Mouse (Mus musculus): ENCODE measurements at regions not wholly inside any gene's neighbourhood (a gene's known extent, or its start where the extent isn't known, plus 50 kb on each side); places are given as distances from the start of the nearest gene placed in this dataset.
A peak's percentile ranks its signal among the peaks of the same experiment; 100 is the strongest.

- H3K36me3 ChIP-seq (ENCODE audit: control insufficient read depth, insufficient read depth), result no peaks in the 10 kb centered on the region
- H3K9me3 ChIP-seq (ENCODE audit: control insufficient read depth), result no peaks in the 10 kb centered on the region
- no peak overlapping the region for H3K4me2 ChIP-seq (replicated peaks; ENCODE audit: low read depth)
- no peaks in the 10 kb centered on the region for H3K27me3 ChIP-seq (replicated peaks; ENCODE audit: control insufficient read depth, insufficient read depth, low read length)
- no peak overlapping the region for H3K27ac ChIP-seq (ENCODE audit: low read depth, low read length)
- no peak for TF ChIP-seq CTCF (IDR thresholded peaks at IDR 0.05; ENCODE audit: low read depth)
- H3K4me3 ChIP-seq (ENCODE audit: low read depth, low read length), result no peak overlapping the region
- 58% methylated on average over 6 of the region's 6 CpGs for WGBS
- no peak for ATAC-seq
- no peak overlapping the region for H3K9ac ChIP-seq (ENCODE audit: low read depth, low read length)
- H3K4me1 ChIP-seq (replicated peaks; ENCODE audit: control insufficient read depth, insufficient read depth, low read length), result no peaks in the 10 kb centered on the region
Measured at GRCm38 (mm10) chr8:39950178-39950896, 724.5 kb upstream of the Adam24 start.

DNA sequence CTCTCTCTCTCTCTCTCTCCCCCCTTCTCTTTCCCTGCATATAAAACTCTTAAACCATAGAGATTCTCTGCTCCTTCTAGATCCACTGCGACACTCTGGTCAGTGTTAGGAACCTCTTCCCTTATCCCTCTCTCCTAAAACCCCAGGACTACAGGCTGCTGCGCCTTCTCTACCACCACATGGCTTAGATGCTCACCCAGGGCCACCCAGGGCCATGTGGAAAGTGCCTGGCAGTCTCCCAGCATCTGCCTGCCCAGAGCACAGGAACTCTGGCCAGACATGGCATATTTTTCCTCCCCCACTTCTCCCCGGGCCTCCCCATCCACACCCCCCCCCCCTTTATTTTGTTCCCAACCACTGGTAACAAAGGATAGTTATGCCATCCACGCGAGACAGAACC lies 720.4 kb upstream of the Adam24 start:
- TF ChIP-seq CTCF (IDR thresholded peaks at IDR 0.05; ENCODE audit: low read depth), result no peak
- no peak overlapping the region for H3K4me2 ChIP-seq (replicated peaks; ENCODE audit: low read depth)
- no peak overlapping the region for H3K9ac ChIP-seq (ENCODE audit: low read depth, low read length)
- H3K9me3 ChIP-seq (ENCODE audit: control insufficient read depth), result no peaks in the 10 kb centered on the region
- WGBS, result 65% methylated on average over 5 of the region's 5 CpGs
- H3K27ac ChIP-seq (ENCODE audit: low read depth, low read length), result no peak overlapping the region
- H3K36me3 ChIP-seq (ENCODE audit: control insufficient read depth, insufficient read depth), result no peaks in the 10 kb centered on the region
- no peak overlapping the region for H3K4me3 ChIP-seq (ENCODE audit: low read depth, low read length)
- H3K4me1 ChIP-seq (replicated peaks; ENCODE audit: control insufficient read depth, insufficient read depth, low read length), result no peaks in the 10 kb centered on the region
- H3K27me3 ChIP-seq (replicated peaks; ENCODE audit: control insufficient read depth, insufficient read depth, low read length), result no peaks in the 10 kb centered on the region
- no peak for ATAC-seq

- Histone ChIP-seq H3K9me3 (ENCODE audit: control insufficient read depth) (no peaks in the 10 kb centered on the region), H3K27ac (ENCODE audit: low read depth, low read length) (no peak overlapping the region), H3K9ac (ENCODE audit: low read depth, low read length) (no peak overlapping the region), H3K27me3 (replicated peaks; ENCODE audit: control insufficient read depth, insufficient read depth, low read length) (no peaks in the 10 kb centered on the region), H3K4me3 (ENCODE audit: low read depth, low read length) (no peak overlapping the region), H3K36me3 (ENCODE audit: control insufficient read depth, insufficient read depth) (no peaks in the 10 kb centered on the region), H3K4me2 (replicated peaks; ENCODE audit: low read depth) (0 out of 2 replicates have a peak overlapping the region, but pooled peaks have one; percentile 27), H3K4me1 (replicated peaks; ENCODE audit: control insufficient read depth, insufficient read depth, low read length) (no peaks in the 10 kb centered on the region)
- 32% methylated on average over 4 of the region's 4 CpGs for WGBS
- no peak for TF ChIP-seq CTCF (IDR thresholded peaks at IDR 0.05; ENCODE audit: low read depth)
- peak; percentile 38; the same call in 1 of the 2 replicates for ATAC-seq
Measured at GRCm38 (mm10) chr8:39954924-39955323, 720.0 kb upstream of the Adam24 start.

GRCm38 (mm10) chr8:40005207-40005837 lies 669.6 kb upstream of the Adam24 start:
- H3K9ac ChIP-seq (ENCODE audit: low read depth, low read length), result no peak overlapping the region
- TF ChIP-seq CTCF (IDR thresholded peaks at IDR 0.05; ENCODE audit: low read depth), result no peak
- no peaks in the 10 kb centered on the region for H3K4me1 ChIP-seq (replicated peaks; ENCODE audit: control insufficient read depth, insufficient read depth, low read length)
- no peak overlapping the region for H3K4me3 ChIP-seq (ENCODE audit: low read depth, low read length)
- no peak overlapping the region for H3K27ac ChIP-seq (ENCODE audit: low read depth, low read length)
- WGBS, result 87% methylated on average over 1 of the region's 1 CpGs
- no peak overlapping the region for H3K4me2 ChIP-seq (replicated peaks; ENCODE audit: low read depth)
- no peaks in the 10 kb centered on the region for H3K36me3 ChIP-seq (ENCODE audit: control insufficient read depth, insufficient read depth)
- no peaks in the 10 kb centered on the region for H3K27me3 ChIP-seq (replicated peaks; ENCODE audit: control insufficient read depth, insufficient read depth, low read length)
- no peaks in the 10 kb centered on the region for H3K9me3 ChIP-seq (ENCODE audit: control insufficient read depth)
- no peak for ATAC-seq

DNA sequence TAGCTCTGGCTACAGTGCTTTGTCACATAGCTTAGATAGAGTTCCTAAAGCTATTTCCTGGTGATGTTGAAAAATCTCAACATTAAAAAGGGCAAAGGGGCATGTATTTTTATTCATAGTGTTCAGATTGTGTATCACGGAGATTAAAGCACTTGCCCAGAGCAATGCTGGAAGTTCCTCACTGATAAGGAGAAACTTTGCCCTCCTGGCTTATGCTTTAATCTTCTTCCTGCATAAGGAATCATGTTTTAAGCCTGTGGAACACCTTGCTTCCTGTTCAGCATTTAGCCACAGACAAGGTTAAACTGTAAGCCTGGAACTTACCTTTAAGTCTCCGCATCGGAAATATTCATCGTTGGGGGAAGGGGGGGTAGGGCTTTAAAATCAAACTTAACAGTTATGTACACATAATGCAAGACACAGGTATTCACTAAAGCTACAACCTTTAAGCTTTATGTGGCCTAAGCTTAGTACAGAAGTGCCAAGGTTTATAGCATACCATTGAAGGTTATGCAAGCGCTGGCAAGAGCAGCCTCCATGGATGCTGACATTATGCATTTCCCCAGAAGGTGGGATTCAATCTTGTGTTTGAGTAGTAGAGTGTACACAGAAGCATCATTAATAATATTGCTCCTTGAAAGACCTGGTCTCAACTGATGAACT lies 655.5 kb upstream of the Adam24 start:
- Histone ChIP-seq H3K9me3 (ENCODE audit: control insufficient read depth) (no peaks in the 10 kb centered on the region), H3K27ac (ENCODE audit: low read depth, low read length) (peak overlapping the region; percentile 46; the same call in 1 of the 2 replicates), H3K4me3 (ENCODE audit: low read depth, low read length) (no peak overlapping the region), H3K9ac (ENCODE audit: low read depth, low read length) (no peak overlapping the region), H3K27me3 (replicated peaks; ENCODE audit: control insufficient read depth, insufficient read depth, low read length) (no peaks in the 10 kb centered on the region), H3K4me1 (replicated peaks; ENCODE audit: control insufficient read depth, insufficient read depth, low read length) (no peaks in the 10 kb centered on the region), H3K4me2 (replicated peaks; ENCODE audit: low read depth) (no peak overlapping the region; the same call in 1 of the 2 replicates), H3K36me3 (ENCODE audit: control insufficient read depth, insufficient read depth) (no peaks in the 10 kb centered on the region)
- peak; percentile 96 for ATAC-seq
- TF ChIP-seq CTCF (IDR thresholded peaks at IDR 0.05; ENCODE audit: low read depth), result no peak
- WGBS, result 30% methylated on average over 5 of the region's 5 CpGs

DNA sequence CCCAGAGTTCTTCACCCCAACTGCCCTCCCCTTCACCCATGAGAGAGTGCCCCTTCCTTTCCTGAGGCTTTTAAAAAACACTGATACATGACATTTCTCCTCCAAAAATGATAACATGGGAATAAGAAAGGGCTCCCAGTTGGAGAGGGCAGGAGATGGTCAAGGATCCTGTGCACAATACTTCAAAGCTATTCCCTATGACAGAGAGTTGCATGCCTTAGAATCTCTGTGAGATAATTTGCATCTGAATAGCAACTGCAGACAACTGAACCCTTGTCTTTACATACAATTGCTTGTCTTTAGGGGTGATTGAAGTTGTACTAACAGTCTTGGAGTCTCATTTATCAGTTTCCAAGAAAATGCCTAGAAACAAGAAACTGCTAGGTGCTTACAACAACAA lies 610.7 kb upstream of the Adam24 start:
- Histone ChIP-seq H3K36me3 (ENCODE audit: control insufficient read depth, insufficient read depth) (no peaks in the 10 kb centered on the region), H3K4me2 (replicated peaks; ENCODE audit: low read depth) (no peak overlapping the region), H3K4me3 (ENCODE audit: low read depth, low read length) (no peak overlapping the region), H3K27me3 (replicated peaks; ENCODE audit: control insufficient read depth, insufficient read depth, low read length) (no peaks in the 10 kb centered on the region), H3K4me1 (replicated peaks; ENCODE audit: control insufficient read depth, insufficient read depth, low read length) (no peaks in the 10 kb centered on the region), H3K27ac (ENCODE audit: low read depth, low read length) (no peak overlapping the region), H3K9me3 (ENCODE audit: control insufficient read depth) (no peaks in the 10 kb centered on the region), H3K9ac (ENCODE audit: low read depth, low read length) (no peak overlapping the region)
- TF ChIP-seq CTCF (IDR thresholded peaks at IDR 0.05; ENCODE audit: low read depth), result no peak
- ATAC-seq, result no peak

Measured in intestine, postnatal 0 days (tissue).